Mouse (Mus musculus) regulatory T cell (primary cell): ENCODE results near the gene Rnf20.
"Not testable (repeated sequence)": the region's sequence is repeated elsewhere in the genome, so short reads cannot be mapped to it uniquely, and the experiment has no call there.

Source experiments
- in situ Hi-C: fragments of 300-600 bp; cut with MboI, MseI; formaldehyde crosslinking; loops from one replicate; pipeline ENCODE4 v1.15.1; 2025; ENCODE audit warnings: high pct_unique_total_duplicates

The Rnf20 gene

GRCm38 (mm10) chr4:49631319-49632138, at the start of gene Rnf20:
Gene Rnf20, plus strand, starts transcription at chr4:49632006.
- in situ Hi-C loops = loop anchor here (5.0 kb wide), 1 partner anchor 109 kb away; the partner anchor contains the start of genes Mrpl50 and Zfp189

GRCm38 (mm10) chr4:49583965-49584831, 47.6 kb upstream of the Rnf20 start:
- in situ Hi-C loops = no loop called here

GRCm38 (mm10) chr4:49585524-49586101, 46.2 kb upstream of the Rnf20 start:
- in situ Hi-C loops = no loop called here

GRCm38 (mm10) chr4:49586811-49587210, 45.0 kb upstream of the Rnf20 start:
- in situ Hi-C loops = no loop called here

GRCm38 (mm10) chr4:49590152-49590551, 41.7 kb upstream of the Rnf20 start:
- in situ Hi-C loops = no loop called here

- in situ Hi-C loops = no loop called here
Observed at GRCm38 (mm10) chr4:49596846-49597182, 35.0 kb upstream of the Rnf20 start.

GRCm38 (mm10) chr4:49597183-49598100, 34.4 kb upstream of the Rnf20 start, which contains the start of gene Tmem246:
Gene Tmem246, minus strand, starts transcription at chr4:49597876.
- in situ Hi-C loops = no loop called here

- in situ Hi-C loops = no loop called here
Observed at GRCm38 (mm10) chr4:49603161-49603560, 28.6 kb upstream of the Rnf20 start.

GRCm38 (mm10) chr4:49604016-49604546, 27.7 kb upstream of the Rnf20 start:
- in situ Hi-C loops = no loop called here

GRCm38 (mm10) chr4:49604616-49605015, 27.2 kb upstream of the Rnf20 start:
- in situ Hi-C loops = no loop called here

GRCm38 (mm10) chr4:49605459-49605858, 26.3 kb upstream of the Rnf20 start:
- in situ Hi-C loops = no loop called here

GRCm38 (mm10) chr4:49616924-49617323, 14.9 kb upstream of the Rnf20 start:
- in situ Hi-C loops = no loop called here

GRCm38 (mm10) chr4:49619861-49620260, 11.9 kb upstream of the Rnf20 start:
- in situ Hi-C loops = not testable (repeated sequence)

- in situ Hi-C loops = no loop called here
Observed at GRCm38 (mm10) chr4:49622272-49622671, 9.5 kb upstream of the Rnf20 start.

GRCm38 (mm10) chr4:49623916-49624315, 7.9 kb upstream of the Rnf20 start:
- in situ Hi-C loops = no loop called here

GRCm38 (mm10) chr4:49624969-49625368, 6.8 kb upstream of the Rnf20 start:
- in situ Hi-C loops = loop anchor here (5.0 kb wide), 1 partner anchor 58 kb away; no protein-coding TSS in a partner anchor

GRCm38 (mm10) chr4:49626973-49627372, 4.8 kb upstream of the Rnf20 start:
- in situ Hi-C loops = loop anchor here (5.0 kb wide), 1 partner anchor 60 kb away; no protein-coding TSS in a partner anchor

GRCm38 (mm10) chr4:49628941-49629340, 2.9 kb upstream of the Rnf20 start:
- in situ Hi-C loops = loop anchor here (5.0 kb wide), 1 partner anchor 62 kb away; no protein-coding TSS in a partner anchor

- in situ Hi-C loops = loop anchor here (5.0 kb wide), 1 partner anchor 110 kb away; the partner anchor contains the start of genes Mrpl50 and Zfp189
Observed at GRCm38 (mm10) chr4:49632139-49632481, 304 bp downstream of the Rnf20 start.

- in situ Hi-C loops = no loop called here
Observed at GRCm38 (mm10) chr4:49637821-49638220, 6.0 kb downstream of the Rnf20 start.
